Mouse (Mus musculus) midbrain, embryonic 16.5 days (tissue): ENCODE data around the gene Spag5. TPM values are rescaled to one million over a fixed set of nuclear protein-coding genes. Genes with fewer than 3 reads are reported as not detected.

Source experiments
- ATAC-seq: fragments of 200-750 bp; cut with Nextera tagmentation; 2 replicates; pipeline ENCODE4 v1.8.0; 2017; ENCODE audit warnings: moderate TSS enrichment
- H3K27ac ChIP-seq: fragments of 300-500 bp; sonication (generic); 2 replicates; pipeline ENCODE4 v1.5.1; 2014; ENCODE audit warnings: mild to moderate bottlenecking, low read length, mixed read lengths
- H3K27me3 ChIP-seq: fragments of 300-500 bp; sonication (generic); 2 replicates; pipeline ENCODE4 v1.6.1; 2014; ENCODE audit warnings: low read depth, low read length, mixed read lengths; ENCODE audit not compliant: control insufficient read depth, insufficient read depth
- H3K36me3 ChIP-seq: fragments of 300-500 bp; sonication (generic); 2 replicates; pipeline ENCODE4 v1.6.1; 2014; ENCODE audit warnings: mild to moderate bottlenecking, low read length, moderate library complexity, mixed read lengths; ENCODE audit not compliant: control insufficient read depth, insufficient read depth
- H3K4me1 ChIP-seq: fragments of 300-500 bp; sonication (generic); 2 replicates; pipeline ENCODE4 v1.6.1; 2014; ENCODE audit warnings: mild to moderate bottlenecking, low read length, mixed read lengths; ENCODE audit not compliant: control insufficient read depth, insufficient read depth
- H3K4me2 ChIP-seq: fragments of 300-500 bp; sonication (generic); 2 replicates; pipeline ENCODE4 v1.6.1; 2014; ENCODE audit warnings: mild to moderate bottlenecking, low read length, mixed read lengths
- H3K4me3 ChIP-seq: fragments of 300-500 bp; sonication (generic); 2 replicates; pipeline ENCODE4 v1.5.1; 2014; ENCODE audit warnings: low read depth, mild to moderate bottlenecking, low read length, moderate library complexity, mixed read lengths
- H3K9ac ChIP-seq: fragments of 300-500 bp; sonication (generic); 2 replicates; pipeline ENCODE4 v1.6.1; 2014; ENCODE audit warnings: low read depth, low read length, mixed read lengths
- H3K9me3 ChIP-seq: fragments of 300-500 bp; sonication (generic); replicated peaks from 2 replicates; pipeline ENCODE4 v1.6.1; 2014; ENCODE audit warnings: mild to moderate bottlenecking, low read length, mixed read lengths; ENCODE audit not compliant: control insufficient read depth, poor library complexity, severe bottlenecking
- WGBS: fragments of 180-500 bp; shearing (Covaris S2); extraction: QIAGEN DNeasy Blood & Tissue Kit; methylation state at CpG from one replicate; pipeline ENCODE4 v1.1.7; 2014; 5-methylcytosine and 5-hydroxymethylcytosine counted together
- polyA plus RNA-seq: library from polyadenylated mRNA; unstranded; fragments of >200 nt; fragmentation: Nextera tagmentation; extraction: Ambion mirVana; gene quantifications from 2 replicates; pipeline ENCODE4 v1.2.1, GENCODE M21; 2015

Spag5 gene
- polyA plus RNA-seq = 4.2 and 6.5 TPM in 2 replicates

GRCm38 (mm10) chr11:78301357-78302084, at the start of gene Spag5:
Gene Spag5, plus strand, starts transcription at chr11:78301529.
- Histone ChIP-seq H3K9ac (peak within 1 kb of the TSS; percentile 67), H3K4me2 (peak within 1 kb of the TSS; percentile 96), H3K27me3 (no peaks in the 10 kb centered on the region), H3K27ac (no peak within 1 kb of the TSS), H3K9me3 (no peaks in the 10 kb centered on the region), H3K4me3 (peak within 1 kb of the TSS; percentile 49), H3K4me1 (peaks cover 9% of the 10 kb centered on the region), H3K36me3 (no peaks in the 10 kb centered on the region)
- ATAC-seq = peak; percentile 99
- under 1% methylated on average over 49 of the region's 49 CpGs for WGBS

DNA sequence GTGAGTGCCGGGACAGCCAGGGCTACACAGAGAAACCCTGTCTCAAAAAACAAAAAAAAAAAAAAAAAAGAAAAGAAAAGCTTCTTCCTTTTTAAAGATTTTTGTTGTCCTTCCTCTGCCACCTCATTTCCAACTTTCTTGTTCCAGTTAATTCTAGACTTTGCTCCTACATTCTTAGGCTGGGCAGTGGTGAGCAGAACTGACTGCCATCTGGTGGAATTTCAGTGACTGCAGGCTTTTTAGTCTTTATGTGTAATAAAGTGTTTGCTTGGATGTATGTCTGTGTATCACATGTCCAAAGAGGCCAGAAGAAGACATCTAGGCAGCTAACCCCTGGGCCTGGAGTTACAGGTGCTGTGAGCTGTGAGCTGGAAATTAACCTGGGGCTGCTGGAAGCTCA, 44.7 kb upstream of the Spag5 start:
- no peak for ATAC-seq

DNA sequence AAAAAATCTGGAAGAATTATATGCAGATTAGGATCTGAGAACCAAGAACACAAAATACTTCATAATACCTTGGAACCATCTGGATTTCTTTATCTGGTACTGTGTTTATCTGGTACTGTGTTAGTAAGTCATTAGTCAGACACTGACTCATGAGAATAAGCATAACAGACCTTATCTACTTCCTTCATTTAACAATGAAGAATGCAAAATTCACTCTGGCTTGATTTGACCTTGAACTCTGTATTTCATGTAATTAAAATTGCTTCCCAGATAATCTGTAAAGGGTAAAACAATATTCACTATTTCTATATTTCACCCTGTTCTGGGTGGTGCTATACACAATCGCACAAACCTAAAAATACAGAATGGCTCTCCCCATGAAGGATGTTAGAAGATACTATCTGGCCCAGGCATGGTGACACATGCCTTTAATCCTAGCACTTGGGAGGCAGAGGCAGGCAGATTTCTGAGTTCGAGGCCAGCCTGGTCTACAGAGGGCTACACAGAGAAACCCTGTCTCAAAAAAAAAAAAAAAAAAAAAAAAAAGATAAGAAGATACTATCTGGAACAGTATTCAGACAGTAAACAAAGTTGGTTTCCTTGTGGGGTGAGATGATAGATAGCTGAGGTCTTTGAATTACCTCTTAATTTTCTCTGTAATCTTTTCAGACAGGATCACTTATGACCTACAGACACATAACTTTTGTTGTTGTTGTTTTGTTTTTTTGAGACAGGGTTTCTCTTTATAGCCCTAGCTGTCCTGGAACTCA, 40.7 kb upstream of the Spag5 start:
- WGBS = 97% methylated on average over 2 of the region's 2 CpGs
- H3K27me3 ChIP-seq = no peaks in the 10 kb centered on the region
- no peak for ATAC-seq
- no peak overlapping the region for H3K9ac ChIP-seq
- peaks cover 12% of the 10 kb centered on the region for H3K36me3 ChIP-seq
- no peak overlapping the region for H3K27ac ChIP-seq
- H3K4me1 ChIP-seq = peaks cover 13% of the 10 kb centered on the region
- H3K9me3 ChIP-seq = no peaks in the 10 kb centered on the region
- H3K4me3 ChIP-seq = peak overlapping the region; percentile 92
- H3K4me2 ChIP-seq = peak overlapping the region; percentile 50

More for the DNA sequence above, 44.7 kb upstream of the Spag5 start:
- Histone ChIP-seq H3K4me3 (no peak overlapping the region), H3K27me3 (no peaks in the 10 kb centered on the region), H3K9ac (no peak overlapping the region), H3K36me3 (peaks cover 19% of the 10 kb centered on the region), H3K4me1 (no peaks in the 10 kb centered on the region), H3K4me2 (no peak overlapping the region), H3K27ac (no peak overlapping the region), H3K9me3 (no peaks in the 10 kb centered on the region)
- WGBS = 100% methylated on average over 1 of the region's 1 CpGs

GRCm38 (mm10) chr11:78261380-78262352, 39.7 kb upstream of the Spag5 start, which contains the start of gene 2610507B11Rik:
Gene 2610507B11Rik, plus strand, starts transcription at chr11:78261752.
- H3K36me3 ChIP-seq = peaks cover 16% of the 10 kb centered on the region
- peak within 1 kb of the TSS; percentile 89 for H3K27ac ChIP-seq
- peak within 1 kb of the TSS; percentile 79 for H3K4me2 ChIP-seq
- no peaks in the 10 kb centered on the region for H3K27me3 ChIP-seq
- peak within 1 kb of the TSS; percentile 87 for H3K9ac ChIP-seq
- WGBS = 1% methylated on average over 97 of the region's 115 CpGs
- peak within 1 kb of the TSS; percentile 92 for H3K4me3 ChIP-seq
- no peaks in the 10 kb centered on the region for H3K9me3 ChIP-seq
- peaks cover 13% of the 10 kb centered on the region for H3K4me1 ChIP-seq
- ATAC-seq = peak; percentile 96

GRCm38 (mm10) chr11:78262550-78262949, 38.8 kb upstream of the Spag5 start:
- Histone ChIP-seq H3K4me3 (peak overlapping the region; percentile 92), H3K36me3 (peaks cover 18% of the 10 kb centered on the region), H3K4me2 (peak overlapping the region; percentile 79), H3K27ac (no peak overlapping the region), H3K27me3 (no peaks in the 10 kb centered on the region), H3K4me1 (peaks cover 13% of the 10 kb centered on the region), H3K9me3 (no peaks in the 10 kb centered on the region), H3K9ac (peak overlapping the region; percentile 50; the same call in 1 of the 2 replicates)
- WGBS = 6% methylated on average over 8 of the region's 8 CpGs
- ATAC-seq = no peak

- H3K27ac ChIP-seq = no peak overlapping the region
- peaks cover 13% of the 10 kb centered on the region for H3K4me1 ChIP-seq
- H3K27me3 ChIP-seq = no peaks in the 10 kb centered on the region
- H3K9me3 ChIP-seq = no peaks in the 10 kb centered on the region
- H3K9ac ChIP-seq = no peak overlapping the region
- no peak for ATAC-seq
- H3K4me2 ChIP-seq = no peak overlapping the region
- 93% methylated on average over 6 of the region's 6 CpGs for WGBS
- H3K4me3 ChIP-seq = no peak overlapping the region
- peaks cover 34% of the 10 kb centered on the region for H3K36me3 ChIP-seq
Measured at GRCm38 (mm10) chr11:78265571-78265970, 35.8 kb upstream of the Spag5 start.

GRCm38 (mm10) chr11:78271986-78272385, 29.3 kb upstream of the Spag5 start:
- no peak overlapping the region for H3K4me3 ChIP-seq
- H3K9me3 ChIP-seq = no peaks in the 10 kb centered on the region
- no peaks in the 10 kb centered on the region for H3K27me3 ChIP-seq
- no peak overlapping the region for H3K4me2 ChIP-seq
- WGBS = 84% methylated on average over 13 of the region's 13 CpGs
- no peak overlapping the region for H3K27ac ChIP-seq
- no peak overlapping the region for H3K9ac ChIP-seq
- no peak for ATAC-seq
- peaks cover 53% of the 10 kb centered on the region for H3K36me3 ChIP-seq
- H3K4me1 ChIP-seq = no peaks in the 10 kb centered on the region

- no peak overlapping the region for H3K27ac ChIP-seq
- H3K4me3 ChIP-seq = no peak overlapping the region
- no peak overlapping the region for H3K4me2 ChIP-seq
- H3K36me3 ChIP-seq = peaks cover 57% of the 10 kb centered on the region
- no peak for ATAC-seq
- no peaks in the 10 kb centered on the region for H3K4me1 ChIP-seq
- H3K9ac ChIP-seq = no peak overlapping the region
- no peaks in the 10 kb centered on the region for H3K9me3 ChIP-seq
- no peaks in the 10 kb centered on the region for H3K27me3 ChIP-seq
- 100% methylated on average over 1 of the region's 1 CpGs for WGBS
Measured at GRCm38 (mm10) chr11:78275596-78275995, 25.7 kb upstream of the Spag5 start.
